Mouse (Mus musculus) brain, embryonic 14.5 days (tissue): Measurements from ENCODE around the gene Poc5.

ENCODE experiments used
- CTCF ChIP-seq: fragments of 200-500 bp; IDR thresholded peaks from 2 replicates; pipeline ENCODE4 v1.5.1; 2012; ENCODE audit warnings: inconsistent platforms, mild to moderate bottlenecking, moderate library complexity, borderline replicate concordance; ENCODE audit not compliant: insufficient read depth, insufficient read length; ENCODE audit errors: extremely low read depth
- POLR2A ChIP-seq: fragments of 200-500 bp; IDR thresholded peaks from 2 replicates; pipeline ENCODE4 v1.6.1; 2012; ENCODE audit warnings: mild to moderate bottlenecking, inconsistent platforms, borderline replicate concordance; ENCODE audit not compliant: poor library complexity, insufficient read depth, insufficient read length, severe bottlenecking; ENCODE audit errors: extremely low read depth

DNA sequence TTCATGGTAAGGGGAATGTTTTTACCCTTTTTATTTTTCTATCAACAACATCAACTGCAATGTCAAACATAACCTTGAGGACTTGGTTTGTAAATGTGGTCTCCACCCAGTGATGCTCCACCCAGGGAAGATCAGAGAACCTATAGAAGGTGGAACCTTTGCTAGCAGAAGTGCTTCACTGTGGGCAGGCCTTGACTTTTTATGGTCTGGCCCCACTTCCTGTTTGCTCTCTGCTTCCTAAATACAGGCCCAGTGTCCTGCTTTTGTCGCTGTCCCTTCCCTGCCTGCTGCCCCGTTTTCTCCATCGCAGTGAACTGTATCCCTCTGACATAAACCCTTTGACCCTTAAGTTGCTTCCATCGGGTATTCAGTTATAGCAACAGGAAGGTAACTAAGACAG lies 10.2 kb upstream of the Poc5 start:
- TF ChIP-seq POLR2A (no peak), CTCF (no peak)
